Mouse (Mus musculus): Measurements from ENCODE around the gene Gltpd2.

- TF ChIP-seq CTCF (IDR thresholded peaks at IDR 0.05; ENCODE audit: control insufficient read depth, insufficient read depth, low read length), result no peak
- TF ChIP-seq POLR2A (IDR thresholded peaks at IDR 0.05; ENCODE audit: borderline replicate concordance, control insufficient read depth, low read depth, low read length), result no peak
Measured at GRCm38 (mm10) chr11:70518923-70519322, at the start of gene Gltpd2.
